Mouse (Mus musculus): ENCODE measurements around the gene Psmb4.

- TF ChIP-seq CTCF (IDR thresholded peaks at IDR 0.05; ENCODE audit: extremely low read depth, insufficient read depth, low read length) (no peak), POLR2A (IDR thresholded peaks at IDR 0.05; ENCODE audit: extremely low read depth, insufficient read depth, low read length) (no peak)
Observed at GRCm38 (mm10) chr3:94922333-94922732, 35.6 kb upstream of the Psmb4 start.

All from cortical plate, adult 2 months (tissue).